Mouse (Mus musculus) heart, adult 2 months (tissue): Measurements from ENCODE around the gene Gm20388. TPM values are rescaled to one million over a fixed set of nuclear protein-coding genes. Genes with fewer than 3 reads are reported as not detected.
"Not testable (repeated sequence)": the region's sequence is repeated elsewhere in the genome, so short reads cannot be mapped to it uniquely, and the experiment has no call there.

Experiments used
- DNase-seq, 2 experiments: peaks; one replicate each; pipeline ENCODE4 v3.0.0; 2021
- H3K27ac ChIP-seq: fragments of 200-600 bp; 2 replicates; pipeline ENCODE4 v1.8.1; 2022
- H3K27me3 ChIP-seq: fragments of 200-500 bp; 2 replicates; pipeline ENCODE4 v1.6.1; 2012; ENCODE audit warnings: mild to moderate bottlenecking, low read length, inconsistent platforms, mixed read lengths; ENCODE audit not compliant: control insufficient read depth, insufficient read depth
- H3K36me3 ChIP-seq: fragments of 200-500 bp; 2 replicates; pipeline ENCODE4 v1.6.1; 2012; ENCODE audit warnings: low read length, inconsistent platforms; ENCODE audit not compliant: control insufficient read depth, insufficient read depth
- H3K4me1 ChIP-seq: fragments of 200-500 bp; 2 replicates; pipeline ENCODE4 v1.6.1; 2011; ENCODE audit warnings: low read length; ENCODE audit not compliant: control insufficient read depth, insufficient read depth
- H3K4me3 ChIP-seq: fragments of 200-600 bp; 2 replicates; pipeline ENCODE4 v1.8.1; 2022
- H3K79me2 ChIP-seq: fragments of 200-500 bp; replicated peaks from 2 replicates; pipeline ENCODE4 v1.6.1; 2012; ENCODE audit warnings: mild to moderate bottlenecking, inconsistent platforms, low read length, moderate library complexity, mixed read lengths; ENCODE audit not compliant: control insufficient read depth, insufficient read depth
- H3K9ac ChIP-seq: fragments of 200-500 bp; 2 replicates; pipeline ENCODE4 v1.6.1; 2012; ENCODE audit warnings: low read depth, mild to moderate bottlenecking, control low read depth, inconsistent platforms, low read length, mixed read lengths
- CTCF ChIP-seq: fragments of 200-600 bp; IDR thresholded peaks from 2 replicates; pipeline ENCODE4 v1.8.1; 2022; ENCODE audit warnings: antibody characterized with exemption, mild to moderate bottlenecking, moderate library complexity
- EP300 ChIP-seq: fragments of 200-500 bp; IDR thresholded peaks from 2 replicates; pipeline ENCODE4 v1.6.1; 2011; ENCODE audit warnings: low read depth, low read length, control low read depth; ENCODE audit not compliant: insufficient read depth
- POLR2A ChIP-seq: fragments of 200-500 bp; IDR thresholded peaks from 2 replicates; pipeline ENCODE4 v1.6.1; 2011; ENCODE audit warnings: mild to moderate bottlenecking, low read depth, low read length, control low read depth; ENCODE audit not compliant: insufficient read depth
- WGBS: fragments of 180-500 bp; shearing (Covaris S2); methylation state at CpG from one replicate; pipeline ENCODE4 v1.1.7; 2018; 5-methylcytosine and 5-hydroxymethylcytosine counted together
- intact Hi-C: fragments of 180-260 bp; cut with DNase I; formaldehyde crosslinking; loops from one replicate; pipeline ENCODE4 v1.15.1; 2025
- polyA plus RNA-seq: library from polyadenylated mRNA; depleted of rRNA; stranded (reverse); fragments of >200 nt; gene quantifications from 2 replicates; pipeline ENCODE4 v1.2.3, GENCODE M21; 2012
- total RNA-seq, 2 experiments: library from RNA; stranded (reverse); gene quantifications; 2 replicates each; pipeline ENCODE4 v1.2.3; 2021

Gm20388 gene
- total and polyA plus RNA-seq, 3 experiments, result 1.8 to 32.3 TPM; not detected in 1

DNA sequence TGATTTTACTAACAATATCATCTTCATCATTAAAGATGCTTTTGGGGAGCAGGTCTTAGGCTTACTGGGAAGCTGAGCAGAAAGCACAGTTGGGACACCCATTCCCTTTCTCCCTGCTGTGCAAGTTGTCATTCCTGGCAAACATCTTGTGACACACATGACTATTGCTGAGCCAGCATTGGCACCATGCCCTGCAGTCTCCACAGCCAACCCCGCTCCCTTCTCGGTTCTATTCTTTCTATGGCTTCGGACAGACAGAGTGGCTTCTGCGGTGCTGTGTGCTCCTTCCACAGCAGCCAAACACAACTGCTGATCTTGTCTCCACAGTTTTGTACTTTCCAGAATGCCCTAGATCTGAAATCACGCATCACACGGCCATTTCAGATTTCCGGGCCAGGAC is 1397.1 kb downstream of the Gm20388 start:
- H3K27ac ChIP-seq, result no peak overlapping the region
- H3K9ac ChIP-seq, result no peak overlapping the region
- H3K27me3 ChIP-seq, result no peaks in the 10 kb centered on the region
- no peak overlapping the region for H3K4me3 ChIP-seq
- TF ChIP-seq POLR2A (no peak), CTCF (no peak), EP300 (no peak)
- H3K36me3 ChIP-seq, result no peaks in the 10 kb centered on the region
- 58% methylated on average over 7 of the region's 7 CpGs for WGBS
- no peaks in the 10 kb centered on the region for H3K79me2 ChIP-seq
- peak in 1 of 2 experiments; percentile 37 for DNase-seq
- intact Hi-C loops, result no loop called here
- H3K4me1 ChIP-seq, result no peaks in the 10 kb centered on the region

GRCm38 (mm10) chr8:121310976-121311819 is 1400.6 kb downstream of the Gm20388 start:
- peak in 1 of 2 experiments; percentile 29 for DNase-seq
- H3K9ac ChIP-seq, result no peak overlapping the region
- peak; percentile 30 for TF ChIP-seq CTCF
- TF ChIP-seq POLR2A, result no peak
- H3K36me3 ChIP-seq, result no peaks in the 10 kb centered on the region
- H3K79me2 ChIP-seq, result no peaks in the 10 kb centered on the region
- no peak overlapping the region for H3K27ac ChIP-seq
- WGBS, result 41% methylated on average over 25 of the region's 25 CpGs
- no peak overlapping the region for H3K4me3 ChIP-seq
- no peaks in the 10 kb centered on the region for H3K27me3 ChIP-seq
- intact Hi-C loops, result no loop called here
- H3K4me1 ChIP-seq, result peaks cover 3% of the 10 kb centered on the region; the same call in 1 of the 2 replicates

- Histone ChIP-seq H3K4me1 (peaks cover 3% of the 10 kb centered on the region; the same call in 1 of the 2 replicates), H3K9ac (no peak overlapping the region), H3K27ac (no peak overlapping the region), H3K27me3 (no peaks in the 10 kb centered on the region), H3K4me3 (no peak overlapping the region), H3K79me2 (no peaks in the 10 kb centered on the region), H3K36me3 (no peaks in the 10 kb centered on the region)
- 70% methylated on average over 6 of the region's 6 CpGs for WGBS
- TF ChIP-seq EP300 (no peak), CTCF (peak; percentile 42), POLR2A (no peak)
- DNase-seq, result no peak
- intact Hi-C loops, result no loop called here
These were observed 1402.8 kb downstream of the Gm20388 start for GRCm38 (mm10) chr8:121313458-121313857.

DNA sequence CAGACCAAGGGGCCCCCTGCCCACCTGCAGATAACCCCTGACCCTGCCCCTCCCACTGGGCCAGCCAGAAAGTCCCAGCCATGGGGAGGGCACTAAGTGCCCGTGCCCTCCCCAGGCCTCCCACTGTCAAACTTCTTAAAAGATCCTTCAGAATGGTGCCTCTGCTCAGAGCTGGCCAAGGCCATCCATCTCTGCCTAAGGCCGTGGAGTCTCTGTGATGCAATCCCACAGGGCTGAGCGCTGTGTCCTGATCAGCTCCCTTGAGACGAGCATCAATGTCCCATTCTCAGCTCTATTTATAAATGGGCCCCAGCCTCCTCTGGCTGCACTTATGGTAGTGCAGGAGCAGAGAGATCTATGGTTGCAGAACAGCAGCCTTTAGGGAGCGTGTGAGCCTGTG is 1403.4 kb downstream of the Gm20388 start:
- H3K27me3 ChIP-seq, result no peaks in the 10 kb centered on the region
- no peaks in the 10 kb centered on the region for H3K36me3 ChIP-seq
- no peaks in the 10 kb centered on the region for H3K79me2 ChIP-seq
- TF ChIP-seq POLR2A, result no peak
- no peak for TF ChIP-seq CTCF
- no peak for TF ChIP-seq EP300
- WGBS, result 85% methylated on average over 5 of the region's 5 CpGs
- peaks cover 3% of the 10 kb centered on the region; the same call in 1 of the 2 replicates for H3K4me1 ChIP-seq
- H3K27ac ChIP-seq, result no peak overlapping the region
- intact Hi-C loops, result no loop called here
- H3K4me3 ChIP-seq, result no peak overlapping the region
- no peak for DNase-seq
- no peak overlapping the region for H3K9ac ChIP-seq

DNA sequence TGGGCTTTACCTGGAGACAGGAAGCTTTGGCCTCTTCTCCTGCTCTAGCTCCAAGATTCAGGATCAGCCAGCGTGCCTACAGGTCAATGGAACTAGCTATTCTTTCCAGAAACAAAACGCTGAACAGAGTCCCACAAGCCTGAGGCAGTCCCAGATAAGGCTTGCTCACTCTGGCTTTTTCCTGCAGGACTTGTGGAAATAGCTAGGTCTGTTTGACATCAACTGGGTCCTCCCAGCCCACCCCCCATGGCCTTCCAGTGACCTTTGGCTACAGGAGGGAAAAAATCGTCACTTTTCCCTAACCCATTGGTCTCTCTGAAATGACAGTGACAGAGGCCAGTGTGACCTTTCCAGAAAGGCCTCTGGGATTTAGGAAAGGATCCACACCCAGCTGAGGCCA is 1404.9 kb downstream of the Gm20388 start:
- no peaks in the 10 kb centered on the region for H3K27me3 ChIP-seq
- H3K9ac ChIP-seq, result no peak overlapping the region
- TF ChIP-seq CTCF (no peak), POLR2A (no peak), EP300 (no peak)
- H3K4me1 ChIP-seq, result peaks cover 3% of the 10 kb centered on the region; the same call in 1 of the 2 replicates
- H3K4me3 ChIP-seq, result no peak overlapping the region
- WGBS, result 39% methylated on average over 3 of the region's 3 CpGs
- DNase-seq, result no peak
- no peak overlapping the region for H3K27ac ChIP-seq
- H3K79me2 ChIP-seq, result no peaks in the 10 kb centered on the region
- intact Hi-C loops, result no loop called here
- no peaks in the 10 kb centered on the region for H3K36me3 ChIP-seq

GRCm38 (mm10) chr8:121316009-121316408 is 1405.4 kb downstream of the Gm20388 start:
- intact Hi-C loops, result no loop called here
- no peak overlapping the region for H3K9ac ChIP-seq

DNA sequence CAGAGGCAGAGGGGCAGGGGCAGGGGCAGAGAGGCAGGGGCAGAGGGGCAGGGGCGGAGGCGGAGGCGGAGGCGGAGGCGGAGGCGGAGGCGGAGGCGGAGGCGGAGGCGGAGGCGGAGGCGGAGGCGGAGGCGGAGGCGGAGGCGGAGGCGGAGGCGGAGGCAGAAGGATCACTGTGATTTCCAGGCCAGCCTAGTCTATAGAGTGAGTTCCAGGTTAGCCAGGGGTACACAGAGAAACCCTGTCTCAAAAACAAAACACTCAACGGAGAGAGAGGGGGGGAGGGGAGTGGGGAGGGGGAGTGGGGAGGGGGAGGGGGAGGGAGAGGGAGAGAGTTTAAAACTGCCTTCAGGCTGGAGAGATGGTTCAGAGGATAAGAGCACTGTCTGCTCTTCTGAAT is 1408.1 kb downstream of the Gm20388 start:
- H3K79me2 ChIP-seq, H3K4me1 ChIP-seq, H3K27ac ChIP-seq, intact Hi-C loops, H3K9ac ChIP-seq, H3K4me3 ChIP-seq, H3K27me3 ChIP-seq, DNase-seq, H3K36me3 ChIP-seq: not testable (repeated sequence)
- 36% methylated on average over 9 of the region's 19 CpGs for WGBS

More at GRCm38 (mm10) chr8:121316009-121316408, 1405.4 kb downstream of the Gm20388 start:
- TF ChIP-seq EP300 (no peak), POLR2A (no peak), CTCF (no peak)
- H3K79me2 ChIP-seq, result no peaks in the 10 kb centered on the region
- H3K4me3 ChIP-seq, result no peak overlapping the region
- peaks cover 3% of the 10 kb centered on the region; the same call in 1 of the 2 replicates for H3K4me1 ChIP-seq
- 16% methylated on average over 18 of the region's 18 CpGs for WGBS
- no peaks in the 10 kb centered on the region for H3K36me3 ChIP-seq
- no peak for DNase-seq
- no peak overlapping the region for H3K27ac ChIP-seq
- H3K27me3 ChIP-seq, result no peaks in the 10 kb centered on the region
